Mouse (Mus musculus) embryonic facial prominence, embryonic 10.5 days (tissue): ENCODE data around the gene Gm20431. TPM values are rescaled to one million over a fixed set of nuclear protein-coding genes. Genes with fewer than 3 reads are reported as not detected.

Experiments
- DNase-seq: peaks from one replicate; pipeline ENCODE4 v3.0.0-alpha.2; 2017; ENCODE audit warnings: low spot score
- H3K27ac ChIP-seq: fragments of 300-500 bp; sonication (generic); replicated peaks from 2 replicates; pipeline ENCODE4 v1.5.1; 2016; ENCODE audit warnings: mild to moderate bottlenecking
- H3K27me3 ChIP-seq: fragments of 300-500 bp; sonication (generic); replicated peaks from 2 replicates; pipeline ENCODE4 v1.6.1; 2016; ENCODE audit warnings: low read depth, mild to moderate bottlenecking; ENCODE audit not compliant: poor library complexity, severe bottlenecking
- H3K36me3 ChIP-seq: fragments of 300-500 bp; sonication (generic); replicated peaks from 2 replicates; pipeline ENCODE4 v1.6.1; 2016; ENCODE audit warnings: mild to moderate bottlenecking, moderate library complexity
- H3K4me1 ChIP-seq: fragments of 300-500 bp; sonication (generic); 2 replicates; pipeline ENCODE4 v1.6.1; 2016
- H3K4me3 ChIP-seq: fragments of 300-500 bp; sonication (generic); 2 replicates; pipeline ENCODE4 v1.5.1; 2016; ENCODE audit warnings: mild to moderate bottlenecking, moderate library complexity
- H3K9me3 ChIP-seq: fragments of 300-500 bp; sonication (generic); 2 replicates; pipeline ENCODE4 v1.6.1; 2016; ENCODE audit warnings: mild to moderate bottlenecking
- whole genome bisulfite sequencing: fragments of 180-500 bp; shearing (Covaris S2); methylation state at CpG from one replicate; pipeline ENCODE4 v1.1.7; 2016; 5-methylcytosine and 5-hydroxymethylcytosine counted together
- polyA plus RNA-seq: library from polyadenylated mRNA; unstranded; fragments of >200 nt; fragmentation: Nextera tagmentation; extraction: Ambion mirVana; gene quantifications from 2 replicates; pipeline ENCODE4 v1.2.1, GENCODE M21; 2016

Gene Gm20431
- polyA plus RNA-seq: 0.68 and 4.9 TPM in 2 replicates

DNA sequence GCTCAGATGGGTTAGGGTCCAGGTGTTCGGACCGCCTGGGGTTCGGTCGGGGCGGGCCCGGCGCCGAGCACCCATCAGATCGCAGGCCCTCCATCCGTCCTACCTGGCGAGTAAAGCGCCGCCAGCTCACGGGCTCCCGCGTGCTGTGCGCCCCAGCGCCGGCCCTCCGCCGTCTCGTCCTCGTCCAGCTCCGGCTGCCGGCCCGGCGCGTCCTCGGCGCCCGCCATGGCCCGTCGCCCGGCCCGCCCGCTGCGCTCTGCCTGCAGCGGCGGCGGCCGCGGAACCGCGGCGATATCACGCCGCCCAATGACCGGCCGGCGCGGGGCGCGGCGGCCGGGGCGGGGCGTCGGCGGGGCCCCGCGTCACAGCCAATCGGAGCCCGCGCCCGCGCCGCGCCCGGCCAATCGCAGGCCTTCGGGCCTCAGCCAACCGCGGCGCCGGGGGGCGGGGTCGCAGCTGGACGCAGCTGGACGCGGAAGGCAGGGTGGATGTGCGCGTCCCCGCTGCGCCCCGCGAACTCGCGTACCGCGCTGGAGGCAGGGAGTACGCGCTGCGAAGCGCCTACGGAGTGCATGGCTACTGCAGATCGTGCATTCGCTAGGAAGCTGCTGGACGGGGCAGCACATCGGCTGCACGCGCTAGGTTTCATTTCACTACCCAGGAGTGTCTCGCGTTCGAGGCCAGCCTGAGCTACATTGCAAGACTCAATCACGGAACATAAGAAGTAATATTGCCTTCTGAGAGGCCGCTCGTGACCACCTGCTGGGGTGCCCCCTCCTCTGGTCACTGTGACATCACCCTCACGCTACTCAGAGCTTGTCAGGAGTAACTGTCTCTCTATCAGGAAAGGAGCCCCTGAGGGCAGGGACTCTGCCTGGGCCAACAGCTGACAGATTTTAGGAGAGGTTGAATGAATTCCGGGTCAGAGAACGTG is at the start of gene Gm20431:
Gm20431 (minus strand) TSS at position 227 of the 934 bp plus-strand sequence.
- 2% methylated on average over 110 of the region's 110 CpGs for WGBS

DNA sequence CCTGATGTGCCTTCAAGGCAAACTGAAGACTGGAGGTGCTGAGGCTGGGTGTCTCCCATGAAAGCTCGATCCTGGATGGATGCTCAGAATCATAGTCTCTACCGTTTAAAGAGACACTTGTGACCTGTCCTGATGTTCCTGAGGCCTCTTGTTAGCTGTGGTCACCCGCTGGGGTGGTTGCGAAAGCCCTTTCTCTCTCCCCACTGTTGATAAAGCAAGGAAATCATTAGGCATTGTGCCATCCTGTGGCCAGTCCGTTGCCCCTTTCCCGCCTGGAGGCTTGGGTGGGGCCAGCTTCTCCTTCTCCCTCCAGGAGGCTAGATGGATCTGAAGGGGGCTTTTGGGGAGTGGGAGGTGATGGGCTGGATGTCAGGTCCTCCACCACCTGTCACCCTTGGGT is 49.3 kb upstream of the Gm20431 start:
- Histone ChIP-seq H3K36me3 (no peaks in the 10 kb centered on the region), H3K27ac (no peak overlapping the region), H3K27me3 (0 out of 2 replicates have a peak, but pooled peaks cover 3% of the 10 kb centered on the region), H3K4me1 (peaks cover 37% of the 10 kb centered on the region), H3K4me3 (no peak overlapping the region), H3K9me3 (no peaks in the 10 kb centered on the region)
- WGBS: 69% methylated on average over 6 of the region's 6 CpGs
- no peak for DNase-seq

More for the DNA sequence above, at the start of gene Gm20431:
- Histone ChIP-seq H3K4me1 (peaks cover 50% of the 10 kb centered on the region), H3K27me3 (peaks cover 16% of the 10 kb centered on the region), H3K9me3 (no peaks in the 10 kb centered on the region), H3K27ac (peak within 1 kb of the TSS; percentile 88), H3K4me3 (peak within 1 kb of the TSS; percentile 81), H3K36me3 (peaks cover 21% of the 10 kb centered on the region)
- DNase-seq: peak; percentile 97

DNA sequence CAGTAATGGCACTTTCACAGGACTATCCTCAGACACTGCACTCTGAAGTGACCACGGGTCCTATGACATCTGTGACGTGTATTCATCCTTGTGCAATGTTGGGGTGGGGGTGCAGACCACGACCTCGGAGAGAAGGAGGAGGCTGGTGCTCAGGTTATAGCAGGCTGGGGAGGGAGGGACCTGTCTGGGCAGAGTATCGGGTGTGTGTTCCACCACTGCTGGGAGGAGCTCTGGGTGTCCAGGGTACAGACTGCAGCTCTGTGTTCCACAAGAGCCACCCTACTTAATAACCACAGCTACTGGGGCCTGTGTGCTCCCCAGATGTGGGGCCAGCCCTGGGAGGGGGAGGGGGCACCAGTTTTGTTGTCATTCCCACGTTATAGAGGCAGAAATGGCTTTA is 48.7 kb upstream of the Gm20431 start:
- Histone ChIP-seq H3K27me3 (0 out of 2 replicates have a peak, but pooled peaks cover 3% of the 10 kb centered on the region), H3K36me3 (no peaks in the 10 kb centered on the region), H3K4me1 (peaks cover 34% of the 10 kb centered on the region), H3K4me3 (no peak overlapping the region), H3K9me3 (no peaks in the 10 kb centered on the region), H3K27ac (0 out of 2 replicates have a peak overlapping the region, but pooled peaks have one; percentile 4)
- no peak for DNase-seq
- WGBS: 63% methylated on average over 6 of the region's 6 CpGs

DNA sequence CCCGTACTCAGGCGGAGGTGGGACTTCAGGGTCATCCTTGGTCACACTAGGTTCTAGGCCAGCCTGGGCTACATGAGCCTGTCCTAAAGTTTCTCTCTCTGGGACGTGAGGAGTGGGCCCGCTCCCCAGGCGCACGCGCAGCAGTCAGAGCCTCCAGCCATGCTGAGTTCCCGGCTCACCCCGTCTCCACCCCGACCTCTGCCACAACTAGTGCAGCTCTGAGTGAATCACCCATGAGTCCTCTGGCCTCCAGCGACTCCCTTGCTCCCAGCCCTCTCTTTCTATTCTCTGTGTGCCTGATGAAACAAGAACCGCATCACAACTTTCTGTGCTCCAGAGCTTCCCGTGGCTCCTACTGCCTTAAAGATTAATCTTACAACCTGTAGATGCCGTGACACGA is 47.1 kb upstream of the Gm20431 start:
- 62% methylated on average over 15 of the region's 15 CpGs for WGBS
- H3K27ac ChIP-seq: no peak overlapping the region
- peaks cover 33% of the 10 kb centered on the region for H3K4me1 ChIP-seq
- H3K9me3 ChIP-seq: no peaks in the 10 kb centered on the region
- 0 out of 2 replicates have a peak, but pooled peaks cover 3% of the 10 kb centered on the region for H3K27me3 ChIP-seq
- no peak for DNase-seq
- H3K36me3 ChIP-seq: no peaks in the 10 kb centered on the region
- H3K4me3 ChIP-seq: no peak overlapping the region

DNA sequence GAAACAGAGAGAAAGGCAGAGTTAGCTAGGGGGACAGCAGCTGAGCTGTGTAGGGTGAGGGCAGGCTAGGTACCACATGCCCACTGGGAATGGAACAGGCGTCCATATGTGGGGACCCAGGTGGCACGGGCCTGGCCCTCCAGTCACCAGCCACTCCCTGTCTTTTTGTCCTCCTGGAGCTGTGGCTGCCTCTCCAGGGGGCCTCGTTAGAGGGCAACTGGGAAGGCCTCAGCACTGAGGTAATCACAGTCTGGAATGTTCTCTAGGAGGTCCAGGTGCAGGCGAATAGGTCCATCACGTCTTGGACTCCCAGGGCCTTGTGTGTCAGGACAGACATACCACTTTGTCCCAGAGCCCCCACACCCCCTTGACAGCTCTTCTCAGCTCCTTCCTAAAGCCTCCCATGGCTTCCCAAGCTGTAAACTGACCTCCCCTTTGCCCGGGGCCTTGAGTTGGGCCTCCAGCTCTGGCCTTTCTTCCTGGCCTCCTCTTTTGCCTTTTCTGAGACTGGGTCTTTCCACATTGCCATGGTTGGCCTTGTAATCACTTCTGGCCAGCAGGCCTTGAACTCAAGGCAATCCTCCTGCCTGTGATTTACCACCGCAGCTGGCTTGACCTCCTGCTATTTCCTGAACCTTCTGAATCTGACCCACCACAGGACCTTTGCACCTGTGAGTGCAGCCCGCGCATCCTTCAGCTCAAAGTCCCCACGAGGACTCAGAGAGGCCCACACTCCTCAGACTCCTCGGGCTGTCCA is 45.1 kb upstream of the Gm20431 start:
- Histone ChIP-seq H3K27ac (0 out of 2 replicates have a peak overlapping the region, but pooled peaks have one; percentile 25), H3K27me3 (0 out of 2 replicates have a peak, but pooled peaks cover 3% of the 10 kb centered on the region), H3K36me3 (no peaks in the 10 kb centered on the region), H3K4me1 (peaks cover 38% of the 10 kb centered on the region), H3K4me3 (no peak overlapping the region), H3K9me3 (no peaks in the 10 kb centered on the region)
- WGBS: 76% methylated on average over 11 of the region's 11 CpGs
- no peak for DNase-seq

DNA sequence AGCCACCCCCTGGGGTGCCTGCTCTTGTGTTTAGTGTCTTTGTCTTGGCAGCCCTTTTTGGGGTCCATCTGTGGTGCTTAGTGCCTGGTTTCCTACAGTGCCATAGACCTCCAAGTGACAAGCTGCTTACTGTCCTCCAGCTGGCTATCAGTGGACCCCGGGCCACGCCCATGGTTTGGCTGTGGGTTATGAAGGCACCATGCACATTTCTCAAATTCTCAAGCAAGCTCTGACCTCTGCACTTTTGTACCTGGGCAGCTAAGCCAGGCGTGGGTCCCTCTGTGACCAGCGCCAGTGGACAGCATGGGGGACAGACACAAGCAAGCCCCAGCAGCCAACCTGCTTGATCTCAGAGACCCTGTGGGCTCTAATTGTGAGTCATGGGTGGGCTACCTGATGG is 43.1 kb upstream of the Gm20431 start:
- Histone ChIP-seq H3K9me3 (no peaks in the 10 kb centered on the region), H3K27ac (no peak overlapping the region), H3K36me3 (no peaks in the 10 kb centered on the region), H3K4me3 (no peak overlapping the region), H3K27me3 (0 out of 2 replicates have a peak, but pooled peaks cover 3% of the 10 kb centered on the region), H3K4me1 (peaks cover 27% of the 10 kb centered on the region)
- WGBS: 82% methylated on average over 4 of the region's 4 CpGs
- DNase-seq: no peak

DNA sequence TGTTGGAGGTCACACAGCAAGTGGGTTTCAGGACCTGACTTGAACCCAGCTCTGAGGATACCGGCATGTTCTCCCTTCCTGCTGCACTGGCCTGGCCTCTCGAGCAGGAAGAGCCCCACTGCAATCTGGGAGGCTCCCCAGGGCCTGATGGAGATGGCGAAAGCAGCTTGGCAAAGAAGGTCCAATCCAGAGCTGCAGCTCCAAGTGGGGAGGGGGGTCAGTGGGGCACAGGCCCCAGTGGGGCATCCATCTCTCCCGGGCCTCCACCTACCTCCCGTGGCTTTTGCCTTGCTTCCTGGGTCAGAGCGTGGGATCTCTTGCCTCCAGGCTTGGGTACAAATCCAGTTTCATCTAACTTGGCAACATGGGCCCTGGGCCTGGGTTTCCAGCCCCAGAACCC is 40.8 kb upstream of the Gm20431 start:
- H3K4me1 ChIP-seq: peaks cover 16% of the 10 kb centered on the region

DNA sequence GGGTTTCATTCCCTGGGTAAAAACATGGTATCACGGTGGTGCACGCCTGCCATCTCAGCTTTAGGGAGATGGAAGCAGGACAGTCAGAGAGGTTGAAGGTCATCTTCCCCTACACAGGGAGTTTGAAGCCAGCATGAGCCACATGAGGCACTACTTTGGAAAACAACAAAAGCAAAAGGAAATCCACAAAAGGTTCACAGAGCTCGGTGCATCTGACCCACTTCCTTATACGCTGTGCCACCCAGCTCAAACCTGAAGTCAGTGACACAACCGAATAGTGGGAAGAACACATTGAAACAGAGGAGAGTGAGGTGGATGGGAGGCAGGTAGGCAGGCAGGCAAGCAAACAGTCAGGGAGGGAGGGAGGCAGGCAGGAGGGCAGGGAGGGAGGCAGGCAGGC is 40.2 kb upstream of the Gm20431 start:
- H3K9me3 ChIP-seq: no peaks in the 10 kb centered on the region
- H3K27me3 ChIP-seq: 0 out of 2 replicates have a peak, but pooled peaks cover 3% of the 10 kb centered on the region
- no peak overlapping the region for H3K4me3 ChIP-seq
- WGBS: 77% methylated on average over 5 of the region's 5 CpGs
- H3K27ac ChIP-seq: no peak overlapping the region; the same call in 1 of the 2 replicates
- H3K4me1 ChIP-seq: peaks cover 14% of the 10 kb centered on the region
- no peaks in the 10 kb centered on the region for H3K36me3 ChIP-seq
- DNase-seq: no peak

More for the DNA sequence above, 40.8 kb upstream of the Gm20431 start:
- DNase-seq: no peak
- no peak overlapping the region; the same call in 1 of the 2 replicates for H3K27ac ChIP-seq
- 76% methylated on average over 6 of the region's 6 CpGs for WGBS
- H3K4me3 ChIP-seq: no peak overlapping the region
- H3K27me3 ChIP-seq: 0 out of 2 replicates have a peak, but pooled peaks cover 3% of the 10 kb centered on the region
- no peaks in the 10 kb centered on the region for H3K36me3 ChIP-seq
- no peaks in the 10 kb centered on the region for H3K9me3 ChIP-seq

DNA sequence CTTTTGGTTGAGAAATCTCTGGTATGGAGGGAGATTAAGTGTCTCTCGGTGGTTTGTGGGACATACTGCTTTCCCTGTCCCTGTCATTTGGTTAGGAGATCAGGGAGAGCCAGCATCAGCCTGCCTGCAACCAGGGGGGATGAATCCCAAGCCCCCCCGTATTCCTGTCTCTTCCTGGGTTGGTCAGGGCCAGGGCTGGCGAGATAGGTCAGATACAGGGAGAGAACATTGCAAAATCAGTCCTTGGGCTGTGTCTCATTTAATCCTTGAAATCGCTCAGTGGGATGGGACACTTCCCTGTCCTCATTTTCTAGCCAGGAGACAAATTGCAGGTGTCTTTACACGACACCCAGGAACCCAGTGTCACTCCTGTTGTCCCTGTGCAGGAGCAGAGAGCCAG is 38.7 kb upstream of the Gm20431 start:
- Histone ChIP-seq H3K9me3 (peaks cover 5% of the 10 kb centered on the region; the same call in 1 of the 2 replicates), H3K27ac (no peak overlapping the region), H3K27me3 (no peaks in the 10 kb centered on the region), H3K36me3 (no peaks in the 10 kb centered on the region), H3K4me3 (no peak overlapping the region), H3K4me1 (peaks cover 5% of the 10 kb centered on the region)
- no peak for DNase-seq
- 79% methylated on average over 5 of the region's 5 CpGs for WGBS

DNA sequence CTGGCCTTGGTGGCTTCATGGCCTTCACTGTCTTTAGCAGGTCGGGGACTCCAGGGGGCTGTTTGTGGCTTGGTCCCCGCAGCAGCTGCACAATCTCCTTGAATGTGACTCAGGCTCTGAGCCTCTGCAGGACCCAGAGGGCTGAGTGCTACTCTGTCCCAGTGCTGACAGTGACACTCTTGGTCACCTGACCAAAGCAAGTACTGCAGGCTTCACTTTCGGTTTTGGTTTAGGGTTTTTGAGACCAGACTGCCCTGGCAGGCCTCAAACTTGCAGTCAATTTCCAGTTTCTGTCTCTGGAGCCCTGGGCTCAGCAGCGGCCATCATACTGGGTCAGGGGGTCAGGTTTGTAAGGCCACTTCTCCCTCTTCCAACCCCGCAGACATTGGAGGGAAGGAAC is 36.6 kb upstream of the Gm20431 start:
- H3K27ac ChIP-seq: no peak overlapping the region
- H3K27me3 ChIP-seq: no peaks in the 10 kb centered on the region
- 64% methylated on average over 5 of the region's 5 CpGs for WGBS
- no peak for DNase-seq
- peaks cover 7% of the 10 kb centered on the region; the same call in 1 of the 2 replicates for H3K9me3 ChIP-seq
- peaks cover 5% of the 10 kb centered on the region for H3K4me1 ChIP-seq
- no peak overlapping the region for H3K4me3 ChIP-seq
- no peaks in the 10 kb centered on the region for H3K36me3 ChIP-seq

DNA sequence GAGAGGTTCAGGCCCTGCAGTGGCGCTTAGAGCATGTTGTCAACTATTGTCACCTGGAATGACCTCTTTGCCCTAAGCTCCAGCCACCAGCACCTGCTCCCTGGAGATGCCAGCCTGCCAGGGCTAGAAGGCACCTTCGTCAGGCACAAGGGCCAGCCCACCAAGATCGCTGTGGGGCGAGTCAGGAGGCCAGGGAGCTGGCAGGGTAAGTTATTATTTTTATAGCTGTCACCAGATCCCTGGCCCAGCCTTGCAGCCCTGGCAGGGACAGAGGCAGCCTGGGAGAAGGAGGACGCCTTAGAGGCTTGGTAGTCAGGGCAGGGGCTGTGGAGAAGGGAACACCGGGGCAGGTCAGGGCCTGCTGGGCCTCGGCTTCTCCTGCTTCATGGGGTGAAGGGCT is 34.8 kb upstream of the Gm20431 start:
- no peak overlapping the region for H3K27ac ChIP-seq
- 84% methylated on average over 7 of the region's 7 CpGs for WGBS

DNA sequence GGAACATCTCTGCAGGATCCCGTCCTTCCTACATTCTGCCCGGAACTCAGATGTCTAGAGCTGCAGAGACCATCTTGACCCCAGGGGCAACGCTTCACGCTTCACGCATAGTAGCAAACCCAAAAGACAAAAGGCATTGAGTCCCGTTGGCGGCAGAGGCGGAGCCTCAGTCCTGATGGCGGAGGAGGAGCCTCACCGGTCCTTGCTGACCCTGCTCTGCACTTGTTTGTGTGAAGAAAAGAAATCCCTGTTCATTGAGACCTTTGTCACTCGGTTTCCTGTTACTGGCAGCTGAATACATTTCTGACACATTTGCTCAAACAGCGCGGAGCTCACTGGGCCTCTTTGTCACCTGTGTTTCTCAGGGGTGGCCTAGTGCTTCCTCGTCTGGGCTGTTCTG is 34.2 kb upstream of the Gm20431 start:
- H3K27ac ChIP-seq: no peak overlapping the region
- DNase-seq: no peak
- H3K4me1 ChIP-seq: 0 out of 2 replicates have a peak, but pooled peaks cover 2% of the 10 kb centered on the region
- peaks cover 20% of the 10 kb centered on the region for H3K27me3 ChIP-seq
- H3K36me3 ChIP-seq: no peaks in the 10 kb centered on the region
- 79% methylated on average over 14 of the region's 14 CpGs for WGBS
- H3K9me3 ChIP-seq: peaks cover 7% of the 10 kb centered on the region; the same call in 1 of the 2 replicates
- H3K4me3 ChIP-seq: no peak overlapping the region

More for the DNA sequence above, 34.8 kb upstream of the Gm20431 start:
- no peak overlapping the region for H3K4me3 ChIP-seq
- H3K36me3 ChIP-seq: no peaks in the 10 kb centered on the region
- H3K9me3 ChIP-seq: peaks cover 7% of the 10 kb centered on the region; the same call in 1 of the 2 replicates
- H3K27me3 ChIP-seq: peaks cover 14% of the 10 kb centered on the region
- no peaks in the 10 kb centered on the region for H3K4me1 ChIP-seq
- no peak for DNase-seq
